Mouse (Mus musculus) forebrain, embryonic 15.5 days (tissue): Measurements from ENCODE around the gene Fbln1. TPM values are rescaled to one million over a fixed set of nuclear protein-coding genes. Genes with fewer than 3 reads are reported as not detected.

Experiments used
- ATAC-seq: fragments of 200-750 bp; cut with Nextera tagmentation; replicated peaks from 2 replicates; pipeline ENCODE4 v1.8.0; 2017; ENCODE audit warnings: mild to moderate bottlenecking, moderate TSS enrichment, moderate library complexity
- H3K27ac ChIP-seq: fragments of 300-500 bp; sonication (generic); replicated peaks from 2 replicates; pipeline ENCODE4 v1.5.1; 2015; ENCODE audit warnings: mild to moderate bottlenecking, inconsistent platforms
- H3K27me3 ChIP-seq: fragments of 300-500 bp; sonication (generic); 2 replicates; pipeline ENCODE4 v1.6.1; 2015; ENCODE audit warnings: inconsistent platforms
- H3K36me3 ChIP-seq: fragments of 300-500 bp; sonication (generic); 2 replicates; pipeline ENCODE4 v1.6.1; 2015; ENCODE audit warnings: mild to moderate bottlenecking, inconsistent platforms
- H3K4me1 ChIP-seq: fragments of 300-500 bp; sonication (generic); 2 replicates; pipeline ENCODE4 v1.6.1; 2015; ENCODE audit warnings: inconsistent platforms
- H3K4me2 ChIP-seq: fragments of 300-500 bp; sonication (generic); replicated peaks from 2 replicates; pipeline ENCODE4 v1.6.1; 2015; ENCODE audit warnings: mild to moderate bottlenecking, inconsistent platforms
- H3K4me3 ChIP-seq: fragments of 300-500 bp; sonication (generic); 2 replicates; pipeline ENCODE4 v1.5.1; 2015; ENCODE audit warnings: mild to moderate bottlenecking, inconsistent platforms
- H3K9ac ChIP-seq: fragments of 300-500 bp; sonication (generic); replicated peaks from 2 replicates; pipeline ENCODE4 v1.6.1; 2015; ENCODE audit warnings: mild to moderate bottlenecking, inconsistent platforms
- H3K9me3 ChIP-seq: fragments of 300-500 bp; sonication (generic); 2 replicates; pipeline ENCODE4 v1.6.1; 2016; ENCODE audit warnings: inconsistent platforms
- WGBS: fragments of 180-500 bp; shearing (Covaris S2); methylation state at CpG from one replicate; pipeline ENCODE4 v1.1.7; 2015; ENCODE audit warnings: mixed read lengths; 5-methylcytosine and 5-hydroxymethylcytosine counted together
- polyA plus RNA-seq: library from polyadenylated mRNA; unstranded; fragments of >200 nt; fragmentation: Nextera tagmentation; extraction: Ambion mirVana; gene quantifications from 2 replicates; pipeline ENCODE4 v1.2.1, GENCODE M21; 2015

Fbln1 gene
- polyA plus RNA-seq, 1 experiment from 2014 or later = 47.0 TPM

GRCm38 (mm10) chr15:85208332-85208731 is 2.6 kb downstream of the Fbln1 start:
- Histone ChIP-seq H3K36me3 (no peaks in the 10 kb centered on the region), H3K27ac (peak overlapping the region; percentile 60), H3K9ac (peak overlapping the region; percentile 33; the same call in 1 of the 2 replicates), H3K4me2 (peak overlapping the region; percentile 85), H3K4me1 (peaks cover 33% of the 10 kb centered on the region), H3K4me3 (peak overlapping the region; percentile 20), H3K9me3 (no peaks in the 10 kb centered on the region), H3K27me3 (no peaks in the 10 kb centered on the region)
- ATAC-seq = no peak
- 6% methylated on average over 10 of the region's 10 CpGs for WGBS

GRCm38 (mm10) chr15:85209341-85209740 is 3.6 kb downstream of the Fbln1 start:
- Histone ChIP-seq H3K27ac (no peak overlapping the region), H3K4me3 (no peak overlapping the region), H3K4me2 (no peak overlapping the region), H3K27me3 (no peaks in the 10 kb centered on the region), H3K9me3 (no peaks in the 10 kb centered on the region), H3K9ac (no peak overlapping the region), H3K4me1 (peaks cover 33% of the 10 kb centered on the region), H3K36me3 (no peaks in the 10 kb centered on the region)
- 91% methylated on average over 3 of the region's 3 CpGs for WGBS
- no peak for ATAC-seq

- H3K9ac ChIP-seq = no peak overlapping the region
- H3K4me2 ChIP-seq = no peak overlapping the region
- H3K4me1 ChIP-seq = peaks cover 27% of the 10 kb centered on the region
- H3K9me3 ChIP-seq = no peaks in the 10 kb centered on the region
- whole genome bisulfite sequencing = 89% methylated on average over 12 of the region's 12 CpGs
- no peak overlapping the region for H3K4me3 ChIP-seq
- no peak overlapping the region for H3K27ac ChIP-seq
- no peaks in the 10 kb centered on the region for H3K27me3 ChIP-seq
- 0 out of 2 replicates have a peak, but pooled peaks cover under 1% of the 10 kb centered on the region for H3K36me3 ChIP-seq
- ATAC-seq = no peak
Measured at GRCm38 (mm10) chr15:85210686-85211085, 4.9 kb downstream of the Fbln1 start.

GRCm38 (mm10) chr15:85211101-85211760 is 5.5 kb downstream of the Fbln1 start:
- no peak overlapping the region for H3K9ac ChIP-seq
- H3K4me3 ChIP-seq = no peak overlapping the region
- peaks cover 23% of the 10 kb centered on the region for H3K4me1 ChIP-seq
- H3K27me3 ChIP-seq = no peaks in the 10 kb centered on the region
- no peak overlapping the region for H3K27ac ChIP-seq
- no peak for ATAC-seq
- H3K9me3 ChIP-seq = peaks cover 3% of the 10 kb centered on the region; the same call in 1 of the 2 replicates
- 0 out of 2 replicates have a peak, but pooled peaks cover 4% of the 10 kb centered on the region for H3K36me3 ChIP-seq
- H3K4me2 ChIP-seq = no peak overlapping the region
- WGBS = 96% methylated on average over 18 of the region's 18 CpGs

- Histone ChIP-seq H3K4me2 (no peak overlapping the region), H3K27me3 (no peaks in the 10 kb centered on the region), H3K4me3 (no peak overlapping the region), H3K9ac (no peak overlapping the region), H3K9me3 (peaks cover 3% of the 10 kb centered on the region; the same call in 1 of the 2 replicates), H3K4me1 (no peaks in the 10 kb centered on the region), H3K36me3 (0 out of 2 replicates have a peak, but pooled peaks cover 4% of the 10 kb centered on the region), H3K27ac (no peak overlapping the region)
- 98% methylated on average over 7 of the region's 7 CpGs for WGBS
- ATAC-seq = no peak
Measured at GRCm38 (mm10) chr15:85216069-85216813, 10.5 kb downstream of the Fbln1 start.

- ATAC-seq = no peak
- Histone ChIP-seq H3K27ac (no peak overlapping the region), H3K9me3 (peaks cover 3% of the 10 kb centered on the region; the same call in 1 of the 2 replicates), H3K9ac (no peak overlapping the region), H3K4me1 (no peaks in the 10 kb centered on the region), H3K4me2 (no peak overlapping the region), H3K4me3 (no peak overlapping the region), H3K27me3 (no peaks in the 10 kb centered on the region), H3K36me3 (0 out of 2 replicates have a peak, but pooled peaks cover 4% of the 10 kb centered on the region)
- 87% methylated on average over 5 of the region's 5 CpGs for WGBS
Measured at GRCm38 (mm10) chr15:85218617-85219265, 13.0 kb downstream of the Fbln1 start.

GRCm38 (mm10) chr15:85220371-85220770 is 14.6 kb downstream of the Fbln1 start:
- 0 out of 2 replicates have a peak, but pooled peaks cover 7% of the 10 kb centered on the region for H3K36me3 ChIP-seq
- no peak for ATAC-seq
- WGBS = 88% methylated on average over 6 of the region's 6 CpGs

GRCm38 (mm10) chr15:85221115-85221854 is 15.5 kb downstream of the Fbln1 start:
- Histone ChIP-seq H3K27me3 (no peaks in the 10 kb centered on the region), H3K27ac (no peak overlapping the region), H3K4me3 (no peak overlapping the region), H3K9ac (no peak overlapping the region), H3K4me2 (no peak overlapping the region), H3K4me1 (no peaks in the 10 kb centered on the region), H3K36me3 (0 out of 2 replicates have a peak, but pooled peaks cover 3% of the 10 kb centered on the region), H3K9me3 (no peaks in the 10 kb centered on the region)
- 66% methylated on average over 12 of the region's 12 CpGs for WGBS
- no peak for ATAC-seq

More at GRCm38 (mm10) chr15:85220371-85220770, 14.6 kb downstream of the Fbln1 start:
- no peaks in the 10 kb centered on the region for H3K4me1 ChIP-seq
- H3K27me3 ChIP-seq = no peaks in the 10 kb centered on the region
- no peak overlapping the region for H3K9ac ChIP-seq
- no peak overlapping the region for H3K4me3 ChIP-seq
- H3K27ac ChIP-seq = no peak overlapping the region
- H3K4me2 ChIP-seq = no peak overlapping the region
- H3K9me3 ChIP-seq = peaks cover 3% of the 10 kb centered on the region; the same call in 1 of the 2 replicates

GRCm38 (mm10) chr15:85225693-85226092 is 19.9 kb downstream of the Fbln1 start:
- Histone ChIP-seq H3K4me2 (no peak overlapping the region), H3K4me1 (no peaks in the 10 kb centered on the region), H3K9me3 (no peaks in the 10 kb centered on the region), H3K4me3 (no peak overlapping the region), H3K9ac (no peak overlapping the region), H3K27me3 (no peaks in the 10 kb centered on the region), H3K27ac (no peak overlapping the region), H3K36me3 (0 out of 2 replicates have a peak, but pooled peaks cover 7% of the 10 kb centered on the region)
- no peak for ATAC-seq
- WGBS = 94% methylated on average over 3 of the region's 3 CpGs

- 0 out of 2 replicates have a peak, but pooled peaks cover 7% of the 10 kb centered on the region for H3K36me3 ChIP-seq
- no peaks in the 10 kb centered on the region for H3K27me3 ChIP-seq
- no peak overlapping the region for H3K4me3 ChIP-seq
- no peak overlapping the region for H3K9ac ChIP-seq
- ATAC-seq = no peak
- no peaks in the 10 kb centered on the region for H3K4me1 ChIP-seq
- 84% methylated on average over 7 of the region's 7 CpGs for WGBS
- no peak overlapping the region for H3K4me2 ChIP-seq
- no peaks in the 10 kb centered on the region for H3K9me3 ChIP-seq
- H3K27ac ChIP-seq = no peak overlapping the region
Measured at GRCm38 (mm10) chr15:85226841-85227240, 21.1 kb downstream of the Fbln1 start.

GRCm38 (mm10) chr15:85228568-85228967 is 22.8 kb downstream of the Fbln1 start:
- WGBS = 90% methylated on average over 3 of the region's 3 CpGs
- H3K9ac ChIP-seq = no peak overlapping the region
- no peak for ATAC-seq
- 0 out of 2 replicates have a peak, but pooled peaks cover 7% of the 10 kb centered on the region for H3K36me3 ChIP-seq
- H3K9me3 ChIP-seq = no peaks in the 10 kb centered on the region
- H3K27ac ChIP-seq = no peak overlapping the region
- no peaks in the 10 kb centered on the region for H3K4me1 ChIP-seq
- no peaks in the 10 kb centered on the region for H3K27me3 ChIP-seq
- no peak overlapping the region for H3K4me2 ChIP-seq
- H3K4me3 ChIP-seq = no peak overlapping the region
